ENCODE assay signal across 18 mouse cellular contexts in the genomic region with DNA sequence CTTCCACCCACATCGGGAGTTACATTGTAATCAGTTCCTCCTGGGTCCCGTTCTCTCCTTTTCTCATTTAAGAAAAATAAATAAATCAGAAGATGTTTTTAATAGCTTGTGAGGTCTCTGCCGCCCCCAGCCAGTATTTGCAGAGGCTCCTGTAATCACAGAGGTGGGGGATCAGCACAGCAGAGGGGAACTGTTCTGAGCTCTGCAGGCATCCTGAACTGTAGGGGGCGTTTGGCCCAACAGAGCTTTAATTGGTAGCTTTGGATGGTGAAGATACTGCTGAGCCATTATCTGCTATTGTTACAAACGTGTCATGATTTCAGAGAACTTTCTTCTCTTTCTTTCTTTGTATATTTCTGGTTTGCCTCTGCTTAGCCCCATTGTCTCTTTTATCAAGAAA.
"Had no signal": no experiment of that assay in that cellular context is flagged by ENCODE, and none has a peak within 500 bp of the region (broad histone marks: within the 10 kb centered on the region; RNA-seq: fewer than 3 reads in every experiment).

No protein-coding gene starts in this region.

- H3K4me1 ChIP-seq: liver, embryonic 15.5 days; megakaryocyte, embryonic 14.5 days had no signal

- H3K27me3 ChIP-seq: kidney, embryonic 15.5 days; liver, embryonic 15.5 days had no signal

- H3K9ac ChIP-seq: kidney, embryonic 15.5 days; liver, embryonic 15.5 days had no signal

- H3K4me2 ChIP-seq: kidney, embryonic 15.5 days; liver, embryonic 11.5 days; liver, embryonic 15.5 days had no signal

- H3K36me3 ChIP-seq: kidney, embryonic 15.5 days; limb, embryonic 10.5 days; liver, embryonic 15.5 days had no signal

- ATAC-seq: inflammation-experienced regulatory T-cells, adult 6 months; lung, postnatal 0 days; midbrain, embryonic 16.5 days had no signal

- H3K9me3 ChIP-seq: kidney, embryonic 15.5 days; limb, embryonic 10.5 days; liver, embryonic 15.5 days had no signal

- H3K4me3 ChIP-seq: kidney, embryonic 15.5 days; limb, embryonic 10.5 days; liver, embryonic 15.5 days; megakaryocyte, embryonic 14.5 days had no signal

- DNase-seq: kidney, adult 18-20 months; kidney, postnatal 25 days; layer of hippocampus, adult 9-11 months; lung, adult 2 months; retina, postnatal 1 day; right cerebral cortex, postnatal 4 days; spleen, adult 18-20 months; thymus, adult 2 months; thymus, postnatal 36 days had no signal

- H3K27ac ChIP-seq: kidney, embryonic 15.5 days; limb, embryonic 10.5 days; liver, embryonic 15.5 days; macrophage had no signal
